Mouse (Mus musculus) 3T3-L1 (cell line): Measurements from ENCODE around the gene Epc2.

Source experiments
- DNase-seq: peaks from one replicate; pipeline ENCODE4 v3.0.0-alpha.2; 2015; ENCODE audit warnings: low read depth, low spot score

The Epc2 gene

DNA sequence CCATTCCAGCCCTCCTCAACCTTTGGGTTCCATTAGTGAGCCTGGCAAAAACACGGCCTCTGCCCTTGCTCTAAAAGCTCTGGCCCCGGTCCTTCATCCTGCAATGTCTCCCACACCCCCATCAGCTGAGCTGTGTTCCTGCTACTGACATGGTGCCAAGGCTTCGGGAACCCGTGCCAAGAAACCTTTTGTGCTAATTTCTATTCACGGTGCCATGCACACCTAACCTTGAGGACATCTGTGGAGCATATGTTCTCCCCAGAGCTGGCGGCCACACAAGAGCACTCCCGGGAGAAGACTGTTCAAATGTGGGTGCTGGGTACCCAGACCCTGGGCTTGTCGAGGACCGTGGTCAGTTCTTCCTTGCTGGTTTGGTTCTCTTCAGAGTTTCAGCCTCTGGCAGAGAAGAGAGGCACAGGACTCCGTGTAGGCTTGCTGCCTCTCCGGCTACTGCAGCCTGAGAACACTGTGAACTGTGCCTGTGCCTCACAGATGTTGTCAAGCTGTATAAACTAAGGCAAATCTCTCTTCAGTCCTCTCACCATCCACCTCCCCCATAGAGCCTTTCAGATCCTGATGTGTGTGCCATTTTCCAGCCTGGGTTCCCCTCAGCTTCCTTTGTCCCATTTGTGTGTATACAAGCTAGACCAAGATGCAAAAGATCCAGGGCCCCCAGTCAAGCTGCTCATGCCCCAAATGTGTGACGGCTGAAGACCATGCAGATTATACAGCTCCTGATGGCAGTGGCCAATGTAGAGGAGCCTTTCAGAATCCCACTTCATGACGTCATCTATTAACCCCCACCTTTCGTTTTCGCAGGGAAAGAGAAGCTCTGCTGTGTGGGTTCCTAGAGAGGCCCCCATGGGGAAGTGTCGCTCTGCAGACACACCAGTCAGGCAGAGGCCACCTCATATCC lies 118.8 kb downstream of the Epc2 start:
- peak; percentile 29 for DNase-seq

GRCm38 (mm10) chr2:49570778-49571101 lies 119.5 kb downstream of the Epc2 start:
- no peak for DNase-seq

GRCm38 (mm10) chr2:49571159-49571920 lies 120.1 kb downstream of the Epc2 start:
- peak; percentile 82 for DNase-seq

DNA sequence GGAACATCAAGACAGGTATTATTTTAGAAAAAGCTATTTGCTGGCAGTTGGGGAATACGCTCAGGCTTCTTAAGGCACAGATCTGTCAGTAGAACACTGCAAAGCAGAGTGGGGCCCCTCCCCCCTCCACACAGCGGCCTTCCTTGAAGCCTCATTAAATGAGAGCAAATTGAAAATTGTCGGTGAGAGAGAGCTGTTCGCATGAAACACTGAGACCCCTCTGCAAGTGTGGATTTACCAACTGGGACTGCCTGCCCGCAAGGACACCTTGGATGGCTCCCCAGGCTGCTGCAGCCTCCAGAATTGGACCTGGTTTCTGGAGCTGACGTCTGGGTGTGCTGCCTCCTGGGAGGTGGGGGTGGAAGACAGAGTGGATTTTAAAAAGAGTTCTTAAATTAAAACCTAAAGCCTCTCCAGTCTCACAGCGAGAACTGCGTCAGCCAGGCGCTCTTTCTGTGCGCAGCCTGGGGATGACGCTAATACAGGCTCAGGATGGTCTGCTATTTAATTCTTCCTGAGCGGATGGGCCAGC lies 120.9 kb downstream of the Epc2 start:
- no peak for DNase-seq

DNA sequence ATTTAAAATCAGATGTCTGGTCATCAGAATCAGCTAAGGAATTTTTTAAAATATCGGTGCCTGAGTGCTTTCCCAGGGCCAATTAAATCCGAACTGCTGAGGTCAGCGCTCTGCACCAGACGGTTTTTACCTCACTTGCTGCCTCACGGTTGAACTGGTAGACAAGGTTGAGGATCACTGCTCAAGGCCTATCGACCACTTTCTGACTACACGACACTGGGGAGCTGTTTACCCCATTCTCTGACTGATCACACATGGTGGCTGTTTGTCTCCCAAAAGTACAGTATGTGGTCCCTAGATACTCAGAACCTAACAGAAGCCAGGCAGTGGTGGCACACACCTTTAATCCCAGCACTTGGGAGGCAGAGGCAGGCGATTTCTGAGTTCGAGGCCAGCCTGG lies 121.4 kb downstream of the Epc2 start:
- DNase-seq: no peak

GRCm38 (mm10) chr2:49573282-49573681 lies 122.0 kb downstream of the Epc2 start:
- DNase-seq: no peak

- no peak for DNase-seq
These were observed 129.3 kb downstream of the Epc2 start for GRCm38 (mm10) chr2:49580585-49580984.

- DNase-seq: no peak
These were observed 131.3 kb downstream of the Epc2 start for GRCm38 (mm10) chr2:49582546-49582945.

GRCm38 (mm10) chr2:49583311-49583710 lies 132.0 kb downstream of the Epc2 start:
- no peak for DNase-seq

DNA sequence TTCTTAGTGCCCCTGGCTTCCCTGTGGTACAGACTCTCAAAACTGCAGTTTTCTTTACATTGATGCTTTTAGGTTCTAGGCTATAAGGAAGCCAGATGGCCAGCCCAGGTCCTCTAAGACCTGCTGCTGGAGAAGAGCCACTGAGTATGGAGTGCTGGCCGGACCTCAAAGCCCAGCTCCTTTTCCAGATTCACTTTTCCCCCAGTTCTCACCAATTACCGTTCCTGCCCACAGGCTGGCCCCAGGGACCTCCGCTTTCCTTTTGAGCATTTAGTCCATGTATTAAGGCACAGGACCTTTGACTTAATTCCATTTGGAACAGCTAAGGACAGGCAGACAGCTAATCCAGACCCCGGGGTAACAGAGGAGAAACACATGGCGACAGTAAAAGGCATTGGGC lies 139.2 kb downstream of the Epc2 start:
- no peak for DNase-seq

DNA sequence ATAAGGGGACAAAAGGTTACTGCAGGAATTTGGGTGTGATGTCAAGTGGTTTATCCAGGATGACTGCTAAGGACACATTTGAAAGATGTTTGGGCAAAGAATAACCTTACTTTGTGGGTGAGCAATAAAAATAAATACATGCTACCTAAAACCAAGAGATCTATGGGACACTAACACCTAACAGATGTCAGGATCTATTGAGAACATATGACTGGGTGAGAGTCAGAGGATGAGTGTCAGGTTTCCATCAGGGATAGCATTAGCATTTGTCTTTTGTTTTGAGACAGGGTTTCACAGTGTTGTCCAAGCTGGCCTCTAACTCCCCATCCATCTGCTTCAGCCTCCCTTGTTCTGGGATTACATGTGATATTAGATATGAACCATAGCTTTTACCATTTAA lies 141.6 kb downstream of the Epc2 start:
- peak; percentile 37 for DNase-seq

GRCm38 (mm10) chr2:49594886-49595285 lies 143.6 kb downstream of the Epc2 start:
- no peak for DNase-seq

DNA sequence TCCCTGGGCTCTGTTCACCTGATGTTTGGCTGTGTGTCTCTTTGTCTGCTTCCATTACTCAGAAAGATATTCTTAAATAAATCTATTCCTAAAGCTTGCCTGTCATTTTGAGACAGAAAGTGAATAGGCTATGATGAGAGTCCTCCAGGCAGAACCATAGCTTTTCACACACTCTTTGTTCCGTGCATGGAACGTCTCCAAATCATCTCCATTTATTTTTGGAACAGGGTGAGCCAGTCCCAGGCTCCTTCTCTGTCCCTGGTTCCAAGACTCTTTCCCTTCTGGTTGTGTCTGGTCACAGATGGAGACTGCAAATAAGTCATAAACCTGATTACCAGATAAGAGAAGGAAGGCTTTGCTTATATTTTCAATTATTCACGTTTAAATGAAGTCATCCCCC lies 145.0 kb downstream of the Epc2 start:
- DNase-seq: no peak

DNA sequence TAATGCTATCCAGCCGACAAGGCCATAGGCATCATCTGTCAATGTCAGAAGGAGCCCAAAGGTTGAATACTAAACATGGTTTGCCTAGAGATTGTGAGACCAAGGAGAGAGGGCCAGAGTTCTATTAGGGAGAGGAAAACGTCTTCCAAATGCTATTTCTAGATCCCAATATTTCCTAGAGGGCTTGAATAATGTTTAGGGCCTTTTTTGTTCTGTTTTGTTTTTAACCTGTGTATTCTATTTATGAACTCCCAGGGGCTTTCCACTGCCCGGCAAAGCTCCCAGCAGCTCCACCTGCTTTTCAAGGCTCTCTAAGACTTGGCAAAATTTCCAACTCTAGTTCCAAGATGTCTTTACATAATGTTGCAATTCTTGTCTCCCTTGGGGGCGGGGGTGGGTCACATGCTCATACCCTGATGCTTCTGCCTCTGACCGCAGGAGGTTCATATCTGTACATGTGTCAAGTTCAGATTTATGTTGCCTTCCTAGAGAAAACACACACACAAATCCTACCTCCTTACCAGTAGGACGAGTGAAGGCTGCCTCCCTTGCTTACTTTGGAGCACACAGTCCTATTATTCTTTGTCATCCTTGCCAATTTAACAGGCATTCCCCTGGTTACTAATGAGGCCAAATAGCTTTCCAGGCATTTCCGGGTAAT lies 148.9 kb downstream of the Epc2 start:
- peak; percentile 80 for DNase-seq
